Mouse (Mus musculus): ENCODE results near the gene Izumo4.

Gene Izumo4

GRCm38 (mm10) chr10:80727369-80728127, 25.6 kb downstream of the Izumo4 start:
- DNase-seq (ENCODE audit: low spot score): no peak

- no peak for DNase-seq (ENCODE audit: low spot score)
Measured at GRCm38 (mm10) chr10:80732611-80733101, 30.7 kb downstream of the Izumo4 start.

GRCm38 (mm10) chr10:80736731-80737130, 34.7 kb downstream of the Izumo4 start:
- DNase-seq (ENCODE audit: low spot score): no peak

DNA sequence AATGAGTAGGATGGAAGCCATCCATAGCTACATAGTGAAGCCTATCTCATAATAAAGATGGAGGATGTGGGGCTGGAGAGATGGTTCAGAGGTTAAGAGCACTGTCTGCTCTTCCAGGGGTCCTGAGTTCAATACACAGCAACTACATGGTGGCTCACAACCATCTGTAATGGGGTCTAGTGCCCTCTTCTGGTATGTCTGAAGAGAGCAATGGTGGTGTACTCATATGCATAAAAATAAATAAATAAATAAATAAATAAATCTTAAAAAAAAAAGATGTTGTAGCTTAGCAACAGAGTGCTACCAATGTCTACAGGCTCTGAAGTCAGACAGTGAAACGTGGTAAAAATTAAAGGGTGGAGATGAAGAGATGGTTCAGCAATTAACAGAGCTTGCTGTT, 36.7 kb downstream of the Izumo4 start:
- no peak for DNase-seq (ENCODE audit: low spot score)

DNA sequence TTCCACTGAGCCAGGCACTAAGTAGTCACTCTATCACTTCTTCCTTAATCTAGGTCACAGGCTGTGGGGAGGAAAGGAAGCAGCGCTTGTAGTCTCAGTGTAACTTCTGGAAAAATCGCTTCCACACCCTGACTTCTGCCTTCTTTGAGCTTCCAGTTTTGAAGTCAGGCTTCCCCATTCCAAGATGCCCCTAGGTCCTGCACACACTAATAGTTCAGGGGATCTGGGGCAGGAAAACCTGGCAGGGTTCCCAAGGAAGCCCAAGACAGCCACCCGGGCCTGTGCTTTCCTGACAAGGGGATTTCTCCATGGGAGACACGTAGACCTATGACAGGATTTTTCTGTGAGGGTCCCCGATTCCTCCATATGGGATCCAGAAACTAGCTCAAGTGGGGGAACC, 39.2 kb downstream of the Izumo4 start:
- no peak for DNase-seq (ENCODE audit: low spot score)

DNA sequence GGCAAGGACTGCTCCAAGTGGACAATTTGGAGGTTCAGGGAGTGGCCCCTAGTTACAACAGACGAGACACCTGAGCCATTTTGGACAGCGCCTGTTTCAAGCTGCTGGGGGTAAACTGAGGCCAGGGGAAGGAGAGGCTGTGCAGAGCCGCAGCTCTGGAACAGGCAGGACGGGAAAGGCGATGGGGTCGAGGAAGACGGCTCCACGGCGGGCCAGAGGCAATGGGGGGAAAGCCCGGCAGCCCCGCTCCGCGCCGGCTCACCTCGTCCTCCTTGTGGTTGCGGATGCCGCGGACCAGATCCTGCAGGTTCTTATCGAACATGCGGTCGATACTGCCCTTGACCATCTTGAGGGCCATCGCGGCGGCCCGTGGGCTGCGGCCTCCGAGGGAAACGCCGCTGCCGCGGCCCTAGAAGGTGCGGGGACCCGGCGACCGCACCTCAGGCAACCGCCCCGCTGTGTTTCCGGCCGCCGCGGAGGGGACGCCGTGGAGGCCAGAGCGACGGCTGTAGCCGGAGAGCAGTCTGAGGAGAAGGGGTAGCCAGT, 39.7 kb downstream of the Izumo4 start:
- no peak for DNase-seq (ENCODE audit: low spot score)

GRCm38 (mm10) chr10:80742180-80742978, 40.4 kb downstream of the Izumo4 start, which contains the start of gene Ap3d1:
Gene Ap3d1, minus strand, starts transcription at chr10:80742264.
- peak; percentile 98 for DNase-seq (ENCODE audit: low spot score)

DNA sequence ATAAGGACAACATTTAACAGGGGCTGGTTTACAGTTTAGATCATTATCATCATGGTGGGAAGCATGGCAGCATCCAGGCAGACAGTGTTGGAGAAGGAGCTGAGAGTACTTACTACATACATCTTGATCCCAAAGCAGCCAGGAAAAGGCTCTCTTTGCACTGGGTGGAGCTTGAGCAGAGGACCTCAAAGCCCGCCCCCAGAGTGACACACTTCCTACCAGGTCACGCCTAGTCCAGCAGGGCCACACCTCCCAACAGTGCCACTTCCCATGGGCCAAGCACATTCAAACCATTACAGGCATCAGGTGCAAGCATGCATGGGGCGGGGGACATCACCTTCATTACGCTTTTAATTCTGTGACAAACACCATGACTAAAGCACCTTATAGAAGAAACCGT, 42.3 kb downstream of the Izumo4 start:
- DNase-seq (ENCODE audit: low spot score): no peak

DNA sequence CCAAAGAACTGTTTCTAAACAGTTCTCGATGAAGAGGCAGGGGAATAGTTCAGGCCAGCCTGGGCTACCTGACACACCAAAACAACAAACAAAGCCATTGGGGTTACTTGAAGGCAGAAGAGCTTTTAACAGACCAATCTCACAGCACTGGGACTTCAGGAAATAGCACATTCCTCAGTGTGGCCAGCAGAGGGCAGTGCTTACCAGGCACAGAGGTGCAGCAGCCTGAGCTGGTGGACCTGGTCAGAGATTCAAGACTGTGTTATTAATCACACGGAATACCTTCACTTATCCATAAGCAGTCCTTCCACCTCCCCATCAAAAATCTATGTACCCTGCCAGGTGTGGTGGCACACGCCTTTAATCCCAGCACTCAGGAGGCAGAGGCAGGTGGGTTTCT, 45.4 kb downstream of the Izumo4 start:
- peak; percentile 57 for DNase-seq (ENCODE audit: low spot score)

DNA sequence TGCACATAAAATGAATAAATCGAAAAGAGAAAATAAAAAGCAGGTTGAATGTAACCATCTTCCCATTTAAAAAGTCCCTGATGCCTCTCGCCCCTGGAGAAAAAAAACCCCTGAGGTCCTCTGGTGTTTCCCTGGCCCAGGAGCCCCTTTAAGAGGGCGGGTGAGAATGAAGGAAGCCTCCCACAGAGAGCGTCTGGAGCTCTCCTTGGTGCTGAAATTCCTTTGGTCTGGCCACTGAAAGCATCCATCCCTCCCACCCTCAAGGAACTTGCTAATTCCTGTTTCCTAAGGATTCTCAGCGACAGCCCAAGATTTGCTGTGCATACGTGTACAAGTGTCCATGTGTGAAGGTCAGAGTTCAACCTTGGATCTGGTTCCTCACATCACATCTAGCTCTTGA, 46.6 kb downstream of the Izumo4 start:
- DNase-seq (ENCODE audit: low spot score): no peak

GRCm38 (mm10) chr10:80751188-80751832, 49.3 kb downstream of the Izumo4 start:
- no peak for DNase-seq (ENCODE audit: low spot score)

DNA sequence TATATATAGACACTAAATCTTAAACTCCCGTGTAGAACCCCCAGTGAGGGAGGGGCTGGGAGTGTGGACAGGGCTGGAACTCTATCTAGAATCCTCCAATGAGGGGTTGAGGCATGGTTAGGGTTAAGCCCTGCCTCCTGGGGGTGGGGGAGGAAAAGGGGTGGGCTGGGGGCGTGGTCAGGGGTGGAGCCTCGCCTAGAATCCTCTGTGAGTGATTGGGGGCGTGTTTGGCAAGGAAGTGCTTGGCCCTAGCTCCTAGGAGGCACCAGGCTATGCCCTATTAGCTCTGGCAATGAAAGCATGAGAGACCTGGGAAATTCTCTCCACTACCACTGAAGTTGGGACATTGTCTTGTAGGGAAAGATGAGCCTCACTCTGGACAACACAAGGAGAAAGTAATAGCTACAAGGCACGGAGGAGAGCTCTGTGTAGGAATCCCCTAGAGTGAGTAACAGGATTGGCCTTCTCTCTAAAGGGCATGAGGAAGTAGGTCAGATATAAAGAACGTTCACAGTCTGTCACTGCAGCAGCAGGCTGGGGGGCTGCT, 50.2 kb downstream of the Izumo4 start:
- no peak for DNase-seq (ENCODE audit: low spot score)

DNA sequence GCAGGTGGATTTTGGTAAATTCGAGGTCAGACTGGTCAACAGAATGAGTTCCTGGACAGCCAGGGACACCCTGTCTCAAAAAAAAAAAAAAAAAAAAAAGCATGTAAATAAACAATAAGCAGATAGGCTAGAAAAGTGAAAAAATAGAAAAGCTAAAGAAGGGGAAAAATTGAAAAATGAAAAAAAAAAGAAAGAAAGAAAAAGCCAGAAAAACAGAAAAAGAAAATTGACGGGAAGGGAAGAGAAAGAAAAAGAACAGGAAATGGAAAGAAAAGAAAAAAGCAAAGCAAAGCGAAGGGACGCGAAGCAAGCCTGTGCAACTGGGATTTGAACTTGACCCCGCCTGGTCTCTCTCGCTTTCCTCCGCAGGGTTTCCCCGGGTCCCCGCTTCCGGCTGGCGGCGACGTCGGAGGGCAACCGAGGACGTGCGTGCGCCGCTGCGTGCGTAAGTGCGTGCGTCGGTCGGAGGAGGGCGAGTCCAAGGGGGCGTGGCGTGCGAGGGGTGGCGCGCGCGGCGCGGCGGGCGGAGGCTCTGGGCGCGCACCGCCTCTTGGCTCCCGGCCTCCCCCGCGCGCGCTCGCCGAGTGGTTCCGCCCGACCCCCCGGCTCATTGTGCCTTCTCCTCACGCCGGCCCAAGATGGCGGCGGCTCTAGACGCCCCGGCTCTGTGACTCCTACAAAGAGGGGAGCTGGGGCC, 52.8 kb downstream of the Izumo4 start, which contains the start of gene Dot1l:
Dot1l (plus strand) TSS at position 613 of the 697 bp plus-strand sequence.
- peak; percentile 86 for DNase-seq (ENCODE audit: low spot score)

Data from layer of hippocampus, adult 9-10 months (tissue).